Mouse (Mus musculus): ENCODE results near the gene Vmn2r87. TPM values are rescaled to one million over a fixed set of nuclear protein-coding genes. Genes with fewer than 3 reads are reported as not detected.
"Not testable (repeated sequence)": the region's sequence is repeated elsewhere in the genome, so short reads cannot be mapped to it uniquely, and the experiment has no call there.

The Vmn2r87 gene
- polyA plus RNA-seq (2011; ENCODE audit: insufficient read length, low read depth, missing spikeins), result not detected in 2 replicates

DNA sequence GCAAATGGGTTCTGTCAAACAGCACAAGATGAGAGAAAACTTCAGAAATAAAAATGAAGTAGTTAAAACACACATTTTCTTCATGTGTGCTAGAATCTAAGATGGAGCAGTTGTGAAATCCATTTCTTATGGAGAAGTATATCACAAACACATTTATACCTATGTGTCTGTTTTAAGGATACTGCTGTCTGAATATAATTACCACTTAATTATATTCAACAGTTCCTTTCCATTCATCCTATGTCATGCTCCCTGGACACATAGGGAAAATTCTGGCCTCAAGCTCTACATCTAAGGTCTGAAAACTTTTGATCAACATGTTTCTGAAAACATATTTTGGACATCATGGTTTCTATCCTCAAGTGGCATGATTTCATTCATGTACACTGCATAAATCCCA, at the start of gene Vmn2r87:
Gene Vmn2r87 (minus strand): TSS at position 101 of the 400 bp plus-strand sequence.
- no peak within 1 kb of the TSS for H3K4me3 ChIP-seq (ENCODE audit: insufficient read depth, low read length)
- H3K4me1 ChIP-seq (ENCODE audit: control insufficient read depth, insufficient read depth, low read length), result no peaks in the 10 kb centered on the region
- no peak for TF ChIP-seq CTCF (IDR thresholded peaks at IDR 0.05; ENCODE audit: borderline replicate concordance, insufficient read depth, low read length)
- TF ChIP-seq POLR2A (IDR thresholded peaks at IDR 0.05; ENCODE audit: low read depth, low read length), result no peak
- no peak within 1 kb of the TSS for H3K27ac ChIP-seq (ENCODE audit: insufficient read depth, low read length)

DNA sequence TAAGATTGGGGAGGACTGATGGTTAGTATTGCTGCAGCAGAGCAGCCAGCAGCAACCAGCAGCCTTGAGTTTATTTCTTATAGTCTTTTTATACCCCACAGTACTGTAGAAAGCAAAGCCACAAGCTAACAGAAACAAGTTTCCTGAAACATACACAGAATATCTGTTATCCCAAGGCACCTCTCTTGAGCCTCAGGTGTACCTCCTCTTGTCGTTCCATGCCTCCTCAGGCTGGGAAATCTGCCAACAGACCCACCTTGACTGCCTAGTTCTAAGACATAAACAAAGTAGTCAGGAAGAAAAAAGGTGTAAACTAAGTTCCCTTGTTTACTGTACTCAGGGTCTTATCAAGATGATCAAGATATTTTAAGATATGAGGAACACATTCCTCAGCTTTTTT, 47.1 kb upstream of the Vmn2r87 start:
- H3K4me3 ChIP-seq (ENCODE audit: insufficient read depth, low read length); H3K27ac ChIP-seq (ENCODE audit: insufficient read depth, low read length); H3K4me1 ChIP-seq (ENCODE audit: control insufficient read depth, insufficient read depth, low read length): not testable (repeated sequence)

DNA sequence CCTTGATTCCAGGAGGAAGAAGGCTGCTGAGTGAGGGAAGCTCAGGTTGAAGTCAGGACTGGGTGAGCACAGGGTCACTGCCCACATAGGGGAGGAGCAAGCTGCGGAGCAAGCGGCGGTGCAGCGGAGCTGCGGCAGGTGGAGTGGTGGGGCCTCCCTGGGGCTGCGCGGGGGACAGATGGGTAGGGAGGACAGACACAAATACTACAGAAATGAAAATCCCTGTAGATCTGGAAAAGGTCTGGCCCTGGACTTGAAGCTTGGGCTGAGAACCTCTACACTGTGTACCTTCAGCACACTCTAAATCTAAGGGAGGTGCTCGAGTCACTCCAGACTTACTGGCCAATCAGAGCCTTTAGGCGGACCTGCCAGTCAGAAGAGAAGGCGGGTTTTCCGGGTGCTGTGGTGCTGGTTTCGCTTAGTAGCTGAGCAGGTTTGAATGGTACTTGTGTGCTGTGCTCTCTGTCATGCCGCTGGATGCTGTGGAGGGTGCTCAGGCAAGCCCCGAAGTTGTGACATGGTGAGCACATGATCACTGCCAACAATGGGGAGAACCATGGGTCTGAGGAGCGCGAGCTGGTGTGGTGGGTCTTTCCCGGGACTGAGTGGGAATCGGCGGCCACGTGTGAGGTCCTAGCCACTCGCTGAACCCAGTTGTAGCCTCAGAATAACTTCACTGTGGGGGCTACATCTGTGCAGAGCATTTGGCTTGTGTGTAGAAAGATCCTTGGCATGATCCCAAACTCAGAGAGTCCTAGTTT, 44.9 kb upstream of the Vmn2r87 start:
- H3K4me1 ChIP-seq (ENCODE audit: control insufficient read depth, insufficient read depth, low read length); H3K27ac ChIP-seq (ENCODE audit: insufficient read depth, low read length): not testable (repeated sequence)
- TF ChIP-seq POLR2A (IDR thresholded peaks at IDR 0.05; ENCODE audit: low read depth, low read length), result peak; percentile 83
- H3K4me3 ChIP-seq (ENCODE audit: insufficient read depth, low read length), result peak overlapping the region; percentile 59

DNA sequence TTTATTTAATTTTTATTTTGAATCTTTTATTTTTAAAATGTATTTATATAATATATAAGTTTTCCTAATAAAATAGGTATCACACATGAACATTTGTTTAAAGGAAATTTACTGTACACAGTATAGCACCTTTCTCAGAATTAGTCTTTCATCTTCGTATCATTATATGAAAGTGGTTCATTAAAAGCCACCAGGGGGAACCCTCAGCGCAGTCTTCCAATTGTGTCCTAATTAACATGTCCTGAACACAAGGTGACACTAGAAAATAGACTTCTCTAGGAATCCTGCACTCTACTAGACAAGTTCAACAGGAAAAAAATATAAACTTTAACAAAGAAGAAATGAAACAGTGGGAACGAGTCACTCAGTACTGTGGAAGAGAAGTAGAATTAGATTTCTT, 38.9 kb upstream of the Vmn2r87 start:
- Histone ChIP-seq H3K4me3 (ENCODE audit: insufficient read depth, low read length) (no peak overlapping the region), H3K27ac (ENCODE audit: insufficient read depth, low read length) (no peak overlapping the region), H3K4me1 (ENCODE audit: control insufficient read depth, insufficient read depth, low read length) (no peaks in the 10 kb centered on the region)
- no peak for TF ChIP-seq POLR2A (IDR thresholded peaks at IDR 0.05; ENCODE audit: low read depth, low read length)
- no peak for TF ChIP-seq CTCF (IDR thresholded peaks at IDR 0.05; ENCODE audit: borderline replicate concordance, insufficient read depth, low read length)

DNA sequence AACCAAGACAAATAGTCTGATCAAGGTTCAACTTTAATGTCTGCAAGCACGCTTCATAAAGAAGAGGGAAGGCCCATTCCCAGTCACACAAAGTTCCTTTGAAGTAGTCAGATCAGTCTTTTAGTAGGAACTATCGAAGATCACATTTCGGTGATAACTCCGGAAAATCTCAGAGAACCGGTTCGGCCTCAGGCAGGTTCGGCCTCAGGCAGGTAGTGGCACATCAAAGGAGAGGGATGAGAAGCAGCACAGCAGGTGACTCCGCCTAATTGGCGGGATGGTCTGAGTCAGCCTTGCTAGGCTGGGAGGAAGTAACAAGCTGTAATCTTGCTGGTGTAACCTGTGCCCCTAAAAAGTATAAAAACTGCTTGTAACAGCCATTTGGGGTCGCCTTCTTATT, 30.7 kb upstream of the Vmn2r87 start:
- Histone ChIP-seq H3K4me1 (ENCODE audit: control insufficient read depth, insufficient read depth, low read length) (no peaks in the 10 kb centered on the region), H3K27ac (ENCODE audit: insufficient read depth, low read length) (no peak overlapping the region), H3K4me3 (ENCODE audit: insufficient read depth, low read length) (no peak overlapping the region)
- no peak for TF ChIP-seq POLR2A (IDR thresholded peaks at IDR 0.05; ENCODE audit: low read depth, low read length)
- no peak for TF ChIP-seq CTCF (IDR thresholded peaks at IDR 0.05; ENCODE audit: borderline replicate concordance, insufficient read depth, low read length)

DNA sequence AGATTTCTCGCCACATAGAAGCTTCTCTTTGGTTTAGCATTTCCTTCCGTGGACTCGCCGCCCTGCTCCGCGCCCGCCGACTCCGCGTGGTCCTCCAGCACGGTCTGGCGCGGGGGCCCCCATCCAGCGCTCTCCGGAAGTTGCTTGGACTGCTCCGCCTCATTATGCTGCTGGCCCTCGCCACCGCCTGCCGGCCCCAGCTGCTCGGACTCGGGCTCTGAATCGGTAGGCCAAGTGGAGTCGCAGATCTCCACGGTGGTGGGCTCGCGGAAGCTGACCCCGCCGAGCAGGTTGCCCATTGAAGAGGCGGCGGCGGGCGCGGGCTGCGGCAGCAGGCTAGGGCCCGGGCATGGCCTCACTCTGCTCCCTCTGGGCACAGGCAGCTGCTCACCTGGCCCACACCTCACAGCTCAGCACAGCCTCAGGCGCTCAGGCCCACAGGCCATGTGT, 26.9 kb downstream of the Vmn2r87 start:
- Histone ChIP-seq H3K4me1 (ENCODE audit: control insufficient read depth, insufficient read depth, low read length) (no peaks in the 10 kb centered on the region), H3K4me3 (ENCODE audit: insufficient read depth, low read length) (peak overlapping the region; percentile 16), H3K27ac (ENCODE audit: insufficient read depth, low read length) (no peak overlapping the region)
- TF ChIP-seq POLR2A (IDR thresholded peaks at IDR 0.05; ENCODE audit: low read depth, low read length) (no peak), CTCF (IDR thresholded peaks at IDR 0.05; ENCODE audit: borderline replicate concordance, insufficient read depth, low read length) (no peak)

DNA sequence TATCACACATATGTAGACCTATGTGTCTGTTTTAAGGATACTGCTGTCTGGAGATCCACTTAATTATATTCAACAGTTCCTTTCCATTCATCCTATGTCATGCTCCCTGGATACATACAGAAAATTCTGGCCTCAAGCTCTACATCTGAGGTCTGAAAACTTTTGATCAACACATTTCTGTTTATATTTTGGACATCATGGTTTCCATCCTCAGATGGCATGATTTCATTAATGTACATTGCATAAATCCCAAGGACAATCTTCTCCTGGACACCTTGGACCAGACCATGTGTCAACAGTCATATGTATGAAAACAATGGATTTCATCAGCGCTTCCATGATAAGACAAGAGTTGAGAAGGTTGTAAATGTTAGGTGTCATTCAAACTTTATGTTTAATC, 41.2 kb downstream of the Vmn2r87 start, which contains the start of gene Vmn2r86:
Gene Vmn2r86 (minus strand): TSS at position 101 of the 400 bp plus-strand sequence.
- not testable (repeated sequence) for H3K4me1 ChIP-seq (ENCODE audit: control insufficient read depth, insufficient read depth, low read length); H3K27ac ChIP-seq (ENCODE audit: insufficient read depth, low read length); H3K4me3 ChIP-seq (ENCODE audit: insufficient read depth, low read length)

DNA sequence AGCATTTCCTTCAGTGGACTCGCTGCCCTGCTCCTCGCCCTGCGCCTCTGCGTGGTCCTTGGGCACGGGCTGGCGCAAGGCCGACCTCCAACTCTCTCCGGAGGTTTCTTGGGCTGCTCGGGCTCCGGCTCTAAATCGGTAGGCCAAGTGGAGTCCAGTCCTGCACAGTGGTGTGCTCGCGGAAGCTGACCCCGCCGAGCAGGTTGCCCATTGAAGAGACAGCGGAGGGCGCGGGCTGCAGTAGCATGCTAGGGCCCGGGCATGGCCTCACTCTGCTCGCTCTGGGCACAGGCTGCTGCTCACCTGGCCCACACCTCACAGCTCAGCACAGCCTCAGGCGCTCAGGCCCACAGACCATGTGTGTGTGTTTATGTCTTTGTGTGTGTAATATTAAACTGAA, 52.4 kb downstream of the Vmn2r87 start:
- no peaks in the 10 kb centered on the region for H3K4me1 ChIP-seq (ENCODE audit: control insufficient read depth, insufficient read depth, low read length)
- TF ChIP-seq CTCF (IDR thresholded peaks at IDR 0.05; ENCODE audit: borderline replicate concordance, insufficient read depth, low read length) (no peak), POLR2A (IDR thresholded peaks at IDR 0.05; ENCODE audit: low read depth, low read length) (no peak)
- no peak overlapping the region for H3K27ac ChIP-seq (ENCODE audit: insufficient read depth, low read length)
- H3K4me3 ChIP-seq (ENCODE audit: insufficient read depth, low read length), result no peak overlapping the region

DNA sequence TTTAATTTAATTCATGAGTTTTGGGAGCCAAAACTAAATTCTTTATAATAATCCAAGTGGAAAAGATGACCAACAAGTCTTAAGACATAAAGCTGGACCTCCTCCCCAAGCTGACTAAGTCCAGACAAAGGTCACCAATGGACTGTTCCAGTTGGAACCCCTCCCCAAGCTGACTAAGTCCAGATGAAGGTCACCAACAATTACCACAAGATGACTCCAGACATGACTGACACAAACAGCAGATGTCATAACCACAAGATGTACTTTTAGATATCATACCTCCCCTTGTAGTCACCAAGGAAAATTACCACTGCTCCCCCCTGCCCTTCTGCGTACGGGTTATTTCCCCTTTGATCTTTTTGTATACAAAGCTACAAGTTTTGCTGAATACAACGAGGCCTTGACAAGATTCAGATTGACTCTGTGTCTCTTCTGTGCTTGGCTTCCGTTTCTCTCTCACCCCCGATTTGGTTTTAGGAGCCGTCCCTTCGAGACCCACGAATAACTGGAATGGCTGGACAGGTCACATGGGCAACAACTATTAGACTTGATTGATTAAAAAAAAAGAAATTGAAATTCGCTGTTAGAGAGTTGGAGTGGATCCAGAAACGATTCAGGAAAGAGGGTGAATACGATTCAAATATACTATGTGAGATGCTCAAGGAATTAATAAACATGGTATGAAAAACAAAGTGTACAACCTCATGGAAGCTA, 62.9 kb downstream of the Vmn2r87 start:
- not testable (repeated sequence) for H3K27ac ChIP-seq (ENCODE audit: insufficient read depth, low read length); H3K4me3 ChIP-seq (ENCODE audit: insufficient read depth, low read length); H3K4me1 ChIP-seq (ENCODE audit: control insufficient read depth, insufficient read depth, low read length)

DNA sequence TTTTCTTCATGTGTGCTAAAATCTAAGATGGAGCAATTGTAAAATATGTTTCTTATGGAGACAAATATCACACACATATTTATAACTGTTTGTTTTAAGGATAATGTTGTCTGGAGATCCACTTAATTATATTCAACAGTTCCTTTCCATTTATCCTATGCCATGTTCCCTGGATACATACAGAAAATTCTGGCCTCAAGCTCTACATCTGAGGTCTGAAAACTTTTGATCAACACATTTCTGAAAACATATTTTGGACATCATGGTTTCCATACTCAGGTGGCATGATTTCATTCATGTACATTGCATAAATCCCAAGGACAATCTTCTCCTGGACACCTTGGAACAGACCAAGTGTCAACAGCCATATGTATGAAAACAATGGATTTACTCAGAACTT, 67.6 kb downstream of the Vmn2r87 start, which contains the start of gene Vmn2r85:
Gene Vmn2r85 (minus strand): TSS at position 101 of the 400 bp plus-strand sequence.
- not testable (repeated sequence) for H3K4me1 ChIP-seq (ENCODE audit: control insufficient read depth, insufficient read depth, low read length); H3K4me3 ChIP-seq (ENCODE audit: insufficient read depth, low read length); H3K27ac ChIP-seq (ENCODE audit: insufficient read depth, low read length)

DNA sequence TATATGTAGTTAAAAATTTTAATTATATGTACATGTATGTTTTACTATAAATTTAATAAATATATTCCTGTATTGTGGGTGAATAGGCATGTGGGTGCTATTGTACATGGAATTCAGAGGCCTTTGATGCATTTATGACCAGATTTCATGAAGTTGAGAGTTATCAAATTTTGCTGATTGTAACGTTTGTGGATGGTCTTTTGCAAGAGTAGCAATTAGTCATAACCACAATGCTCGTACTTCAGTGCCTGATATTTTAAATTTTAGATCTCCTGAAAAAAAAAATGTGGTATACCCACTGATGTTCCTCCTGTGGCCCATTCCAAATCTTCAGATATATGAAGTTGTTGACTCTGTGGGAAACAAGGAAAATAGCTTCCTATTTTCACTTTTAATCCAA, 74.8 kb downstream of the Vmn2r87 start:
- H3K4me1 ChIP-seq (ENCODE audit: control insufficient read depth, insufficient read depth, low read length); H3K4me3 ChIP-seq (ENCODE audit: insufficient read depth, low read length); H3K27ac ChIP-seq (ENCODE audit: insufficient read depth, low read length): not testable (repeated sequence)

Other genes with a start within 250 kb of the Vmn2r87 start
- not detected in 2 replicates for gene Neurod4, start 217.2 kb downstream of the Vmn2r87 start, polyA plus RNA-seq (2011; ENCODE audit: insufficient read length, low read depth, missing spikeins)
- not detected in 2 replicates for gene Tespa1, start 174.5 kb downstream of the Vmn2r87 start, polyA plus RNA-seq (2011; ENCODE audit: insufficient read length, low read depth, missing spikeins)
- gene Vmn2r84, start 103.1 kb downstream of the Vmn2r87 start, polyA plus RNA-seq (2011; ENCODE audit: insufficient read length, low read depth, missing spikeins), result not detected in 2 replicates
- gene Vmn2r85, start 67.7 kb downstream of the Vmn2r87 start, polyA plus RNA-seq (2011; ENCODE audit: insufficient read length, low read depth, missing spikeins), result not detected in 2 replicates
- gene Vmn2r86, start 41.3 kb downstream of the Vmn2r87 start, polyA plus RNA-seq (2011; ENCODE audit: insufficient read length, low read depth, missing spikeins), result not detected in 2 replicates